Mouse (Mus musculus) kidney, adult 2 months (tissue): ENCODE data around the gene Ranbp3l.

Experiments
- CTCF ChIP-seq: fragments of 200-500 bp; conservative IDR thresholded peaks from 2 replicates; pipeline ENCODE4 v1.5.1; 2011; ENCODE audit warnings: low read depth, mild to moderate bottlenecking, control low read depth, low read length, moderate library complexity, mixed read lengths; ENCODE audit not compliant: insufficient read depth, insufficient read length
- POLR2A ChIP-seq: fragments of 200-500 bp; IDR thresholded peaks from one replicate; pipeline ENCODE4 v1.6.1; 2011; ENCODE audit warnings: low read depth, low read length, control low read depth

GRCm38 (mm10) chr15:9106303-9107074 lies 138.7 kb downstream of the Ranbp3l start:
- TF ChIP-seq CTCF: no peak
- no peak for TF ChIP-seq POLR2A
